Mouse (Mus musculus): ENCODE measurements at regions not wholly inside any gene's neighbourhood (a gene's known extent, or its start where the extent isn't known, plus 50 kb on each side); places are given as distances from the start of the nearest gene placed in this dataset.

GRCm38 (mm10) chr13:71653212-71653938 is 310.1 kb downstream of the Irx1 start:
- no peak for DNase-seq

- DNase-seq = no peak
Observed at GRCm38 (mm10) chr13:71649876-71650275, 313.6 kb downstream of the Irx1 start.

- no peak for DNase-seq
Observed at GRCm38 (mm10) chr13:71649031-71649430, 314.5 kb downstream of the Irx1 start.

- no peak for DNase-seq
Observed at GRCm38 (mm10) chr13:71631447-71631846, 332.1 kb downstream of the Irx1 start.

GRCm38 (mm10) chr13:71617198-71617597 is 346.3 kb downstream of the Irx1 start:
- DNase-seq = no peak

- DNase-seq = no peak
Observed at GRCm38 (mm10) chr13:71612393-71613179, 350.9 kb downstream of the Irx1 start.

- DNase-seq = no peak
Observed at GRCm38 (mm10) chr13:71582486-71582885, 381.0 kb downstream of the Irx1 start.

GRCm38 (mm10) chr13:71565895-71566294 is 397.6 kb downstream of the Irx1 start:
- DNase-seq = no peak

GRCm38 (mm10) chr13:71565388-71565787 is 398.1 kb downstream of the Irx1 start:
- DNase-seq = peak; percentile 43 to 51

- DNase-seq = no peak
Observed at GRCm38 (mm10) chr13:71558477-71559215, 404.9 kb downstream of the Irx1 start.

GRCm38 (mm10) chr13:71555471-71555870 is 408.1 kb downstream of the Irx1 start:
- DNase-seq = no peak

GRCm38 (mm10) chr13:71550109-71550508 is 413.4 kb downstream of the Irx1 start:
- peak; percentile 44 to 69 for DNase-seq

- no peak for DNase-seq
Observed at GRCm38 (mm10) chr13:71549206-71549831, 414.2 kb downstream of the Irx1 start.

GRCm38 (mm10) chr13:71538226-71538625 is 425.3 kb downstream of the Irx1 start:
- no peak for DNase-seq

- no peak for DNase-seq
Observed at GRCm38 (mm10) chr13:71532796-71533351, 430.6 kb downstream of the Irx1 start.

GRCm38 (mm10) chr13:71529397-71530122 is 434.0 kb downstream of the Irx1 start:
- peak in 1 of 2 experiments; percentile 37 for DNase-seq

GRCm38 (mm10) chr13:71517776-71518175 is 445.7 kb downstream of the Irx1 start:
- no peak for DNase-seq

GRCm38 (mm10) chr13:71513204-71513603 is 450.3 kb downstream of the Irx1 start:
- DNase-seq = no peak

GRCm38 (mm10) chr13:71507956-71508401 is 455.5 kb downstream of the Irx1 start:
- peak; percentile 45 to 67 for DNase-seq

GRCm38 (mm10) chr13:71507421-71507931 is 456.0 kb downstream of the Irx1 start:
- peak; percentile 54 to 71 for DNase-seq

GRCm38 (mm10) chr13:71506777-71507176 is 456.7 kb downstream of the Irx1 start:
- DNase-seq = no peak

Measured in kidney, postnatal 25 days (tissue).